Mouse (Mus musculus) kidney, postnatal 0 days (tissue): ENCODE measurements at regions not wholly inside any gene's neighbourhood (a gene's known extent, or its start where the extent isn't known, plus 50 kb on each side); places are given as distances from the start of the nearest gene placed in this dataset.

Source experiments
- ATAC-seq: fragments of 200-750 bp; cut with Nextera tagmentation; replicated peaks from 2 replicates; pipeline ENCODE4 v1.8.0; 2017; ENCODE audit warnings: low read depth, moderate number of reproducible peaks, moderate TSS enrichment, moderate library complexity; ENCODE audit not compliant: low FRiP score
- DNase-seq: peaks from one replicate; pipeline ENCODE4 v3.0.0-alpha.2; 2016; ENCODE audit warnings: low spot score
- H3K27ac ChIP-seq: fragments of 300-500 bp; sonication (generic); 2 replicates; pipeline ENCODE4 v1.5.1; 2014; ENCODE audit warnings: mild to moderate bottlenecking
- H3K27me3 ChIP-seq: fragments of 300-500 bp; sonication (generic); 2 replicates; pipeline ENCODE4 v1.6.1; 2014; ENCODE audit warnings: low read length, mixed read lengths; ENCODE audit not compliant: insufficient read depth
- H3K36me3 ChIP-seq: fragments of 300-500 bp; sonication (generic); 2 replicates; pipeline ENCODE4 v1.6.1; 2014; ENCODE audit warnings: low read length, mixed read lengths; ENCODE audit not compliant: insufficient read depth
- H3K4me1 ChIP-seq: fragments of 300-500 bp; sonication (generic); replicated peaks from 2 replicates; pipeline ENCODE4 v1.6.1; 2014; ENCODE audit warnings: antibody characterized with exemption, low read length, mixed read lengths; ENCODE audit not compliant: insufficient read depth
- H3K4me2 ChIP-seq: fragments of 300-500 bp; sonication (generic); 2 replicates; pipeline ENCODE4 v1.6.1; 2014; ENCODE audit warnings: mild to moderate bottlenecking, low read length, moderate library complexity, mixed read lengths
- H3K4me3 ChIP-seq: fragments of 300-500 bp; sonication (generic); replicated peaks from 2 replicates; pipeline ENCODE4 v1.5.1; 2014; ENCODE audit warnings: low read depth, low read length
- H3K9ac ChIP-seq: fragments of 300-500 bp; sonication (generic); 2 replicates; pipeline ENCODE4 v1.6.1; 2014; ENCODE audit warnings: low read depth, low read length
- H3K9me3 ChIP-seq: fragments of 300-500 bp; sonication (generic); replicated peaks from 2 replicates; pipeline ENCODE4 v1.6.1; 2016; ENCODE audit warnings: low read length, inconsistent platforms, mixed read lengths
- CTCF ChIP-seq: IDR thresholded peaks from 2 replicates; pipeline ENCODE4 v1.5.1; 2016; ENCODE audit warnings: antibody characterized with exemption, low read depth, mild to moderate bottlenecking, moderate library complexity
- WGBS: fragments of 180-500 bp; shearing (Covaris S2); extraction: QIAGEN DNeasy Blood & Tissue Kit; methylation state at CpG from one replicate; pipeline ENCODE4 v1.1.7; 2014; 5-methylcytosine and 5-hydroxymethylcytosine counted together

GRCm38 (mm10) chr3:102599061-102599460 is 129.3 kb downstream of the Ngf start:
- H3K4me1 ChIP-seq, result no peaks in the 10 kb centered on the region
- no peaks in the 10 kb centered on the region for H3K27me3 ChIP-seq
- no peak for TF ChIP-seq CTCF
- H3K4me3 ChIP-seq, result no peak overlapping the region
- H3K9me3 ChIP-seq, result no peaks in the 10 kb centered on the region
- no peak overlapping the region for H3K4me2 ChIP-seq
- H3K27ac ChIP-seq, result no peak overlapping the region
- H3K36me3 ChIP-seq, result no peaks in the 10 kb centered on the region
- WGBS, result 57% methylated on average over 7 of the region's 7 CpGs
- DNase-seq, result no peak
- H3K9ac ChIP-seq, result no peak overlapping the region
- ATAC-seq, result no peak

GRCm38 (mm10) chr3:102602766-102603165 is 131.6 kb upstream of the Tspan2 start:
- DNase-seq (no peak), ATAC-seq (no peak)
- Histone ChIP-seq H3K4me1 (no peaks in the 10 kb centered on the region), H3K36me3 (no peaks in the 10 kb centered on the region), H3K4me3 (no peak overlapping the region), H3K27ac (no peak overlapping the region), H3K9me3 (no peaks in the 10 kb centered on the region), H3K9ac (no peak overlapping the region), H3K27me3 (no peaks in the 10 kb centered on the region), H3K4me2 (no peak overlapping the region)
- TF ChIP-seq CTCF, result no peak
- WGBS, result 91% methylated on average over 13 of the region's 13 CpGs

GRCm38 (mm10) chr3:102605284-102605683 is 129.0 kb upstream of the Tspan2 start:
- WGBS, result 73% methylated on average over 2 of the region's 2 CpGs
- H3K4me3 ChIP-seq, result no peak overlapping the region
- no peak for DNase-seq
- no peaks in the 10 kb centered on the region for H3K36me3 ChIP-seq
- H3K9me3 ChIP-seq, result no peaks in the 10 kb centered on the region
- TF ChIP-seq CTCF, result no peak
- H3K27ac ChIP-seq, result no peak overlapping the region
- H3K4me1 ChIP-seq, result no peaks in the 10 kb centered on the region
- H3K9ac ChIP-seq, result no peak overlapping the region
- H3K27me3 ChIP-seq, result no peaks in the 10 kb centered on the region
- ATAC-seq, result no peak
- H3K4me2 ChIP-seq, result no peak overlapping the region

GRCm38 (mm10) chr3:102610970-102611369 is 123.4 kb upstream of the Tspan2 start:
- no peak for TF ChIP-seq CTCF
- WGBS, result 27% methylated on average over 5 of the region's 5 CpGs
- Histone ChIP-seq H3K27ac (no peak overlapping the region), H3K4me2 (no peak overlapping the region), H3K36me3 (no peaks in the 10 kb centered on the region), H3K4me1 (no peaks in the 10 kb centered on the region), H3K4me3 (no peak overlapping the region), H3K27me3 (no peaks in the 10 kb centered on the region), H3K9me3 (no peaks in the 10 kb centered on the region), H3K9ac (no peak overlapping the region)
- DNase-seq, result no peak
- no peak for ATAC-seq

GRCm38 (mm10) chr3:102611398-102612366 is 122.6 kb upstream of the Tspan2 start:
- no peaks in the 10 kb centered on the region for H3K27me3 ChIP-seq
- no peak overlapping the region for H3K4me2 ChIP-seq
- DNase-seq (peak; percentile 36), ATAC-seq (no peak)
- no peak overlapping the region for H3K4me3 ChIP-seq
- no peak overlapping the region for H3K27ac ChIP-seq
- H3K9me3 ChIP-seq, result no peaks in the 10 kb centered on the region
- H3K36me3 ChIP-seq, result no peaks in the 10 kb centered on the region
- 50% methylated on average over 18 of the region's 18 CpGs for WGBS
- no peak for TF ChIP-seq CTCF
- H3K9ac ChIP-seq, result no peak overlapping the region
- no peaks in the 10 kb centered on the region for H3K4me1 ChIP-seq

GRCm38 (mm10) chr3:102619666-102620377 is 114.5 kb upstream of the Tspan2 start:
- no peak for TF ChIP-seq CTCF
- DNase-seq, result no peak
- Histone ChIP-seq H3K9me3 (no peaks in the 10 kb centered on the region), H3K4me1 (no peaks in the 10 kb centered on the region), H3K4me2 (no peak overlapping the region), H3K27me3 (no peaks in the 10 kb centered on the region), H3K36me3 (no peaks in the 10 kb centered on the region), H3K4me3 (no peak overlapping the region), H3K27ac (no peak overlapping the region), H3K9ac (no peak overlapping the region)
- WGBS, result 59% methylated on average over 8 of the region's 8 CpGs
- no peak for ATAC-seq
